Mouse (Mus musculus) cerebellum, adult 11 months (tissue): ENCODE data around the gene Pold1.

Experiments
- DNase-seq: peaks from one replicate; pipeline ENCODE4 v3.0.0; 2022

Gene Pold1

GRCm38 (mm10) chr7:44576333-44576844 lies 27.7 kb upstream of the Pold1 start:
- DNase-seq: no peak

GRCm38 (mm10) chr7:44572956-44573484 lies 24.4 kb upstream of the Pold1 start:
- no peak for DNase-seq

GRCm38 (mm10) chr7:44572213-44572701 lies 23.6 kb upstream of the Pold1 start, which contains the start of gene Napsa:
Gene Napsa, plus strand, starts transcription at chr7:44572380.
- DNase-seq: no peak

- no peak for DNase-seq
Observed at GRCm38 (mm10) chr7:44571811-44572210, 23.2 kb upstream of the Pold1 start.

- DNase-seq: no peak
Observed at GRCm38 (mm10) chr7:44570989-44571388, 22.3 kb upstream of the Pold1 start.

- DNase-seq: no peak
Observed at GRCm38 (mm10) chr7:44568803-44569202, 20.2 kb upstream of the Pold1 start.

- DNase-seq: no peak
Observed at GRCm38 (mm10) chr7:44565414-44565813, 16.8 kb upstream of the Pold1 start.

- DNase-seq: no peak
Observed at GRCm38 (mm10) chr7:44564486-44564885, 15.8 kb upstream of the Pold1 start.

- DNase-seq: no peak
Observed at GRCm38 (mm10) chr7:44563284-44563683, 14.6 kb upstream of the Pold1 start.

- DNase-seq: peak; percentile 75
Observed at GRCm38 (mm10) chr7:44560435-44561400, 12.1 kb upstream of the Pold1 start.

GRCm38 (mm10) chr7:44557629-44558028 lies 9.0 kb upstream of the Pold1 start:
- no peak for DNase-seq

GRCm38 (mm10) chr7:44553826-44554225 lies 5.2 kb upstream of the Pold1 start, which contains the start of gene Nr1h2:
Gene Nr1h2, minus strand, starts transcription at chr7:44553951.
- peak; percentile 91 for DNase-seq

GRCm38 (mm10) chr7:44553196-44553764 lies 4.6 kb upstream of the Pold1 start:
- no peak for DNase-seq

GRCm38 (mm10) chr7:44552141-44552908 lies 3.7 kb upstream of the Pold1 start:
- no peak for DNase-seq

GRCm38 (mm10) chr7:44551731-44552130 lies 3.1 kb upstream of the Pold1 start:
- no peak for DNase-seq

- DNase-seq: no peak
Observed at GRCm38 (mm10) chr7:44551301-44551700, 2.7 kb upstream of the Pold1 start.

GRCm38 (mm10) chr7:44550409-44550678 lies 1.7 kb upstream of the Pold1 start:
- DNase-seq: no peak

- DNase-seq: no peak
Observed at GRCm38 (mm10) chr7:44549621-44550408, 1.2 kb upstream of the Pold1 start.

GRCm38 (mm10) chr7:44547725-44548124 lies 924 bp downstream of the Pold1 start:
- no peak for DNase-seq

GRCm38 (mm10) chr7:44547041-44547440 lies 1.6 kb downstream of the Pold1 start:
- DNase-seq: peak; percentile 2

- DNase-seq: no peak
Observed at GRCm38 (mm10) chr7:44546274-44546673, 2.4 kb downstream of the Pold1 start.

- DNase-seq: no peak
Observed at GRCm38 (mm10) chr7:44543071-44543470, 5.6 kb downstream of the Pold1 start.
